Mouse (Mus musculus) embryo, embryonic 10 days (tissue): ENCODE measurements around the gene Hmgcll1.
"Not testable (repeated sequence)": the region's sequence is repeated elsewhere in the genome, so short reads cannot be mapped to it uniquely, and the experiment has no call there.

Experiments
- DNase-seq: peaks from one replicate; pipeline ENCODE4 v3.0.0-alpha.2; 2015; ENCODE audit warnings: low spot score

Gene Hmgcll1

GRCm38 (mm10) chr9:76060935-76061334 is 46.3 kb downstream of the Hmgcll1 start:
- no peak for DNase-seq

- DNase-seq = no peak
These were observed 46.8 kb downstream of the Hmgcll1 start for GRCm38 (mm10) chr9:76061492-76061891.

- DNase-seq = no peak
These were observed 49.5 kb downstream of the Hmgcll1 start for GRCm38 (mm10) chr9:76064164-76064563.

DNA sequence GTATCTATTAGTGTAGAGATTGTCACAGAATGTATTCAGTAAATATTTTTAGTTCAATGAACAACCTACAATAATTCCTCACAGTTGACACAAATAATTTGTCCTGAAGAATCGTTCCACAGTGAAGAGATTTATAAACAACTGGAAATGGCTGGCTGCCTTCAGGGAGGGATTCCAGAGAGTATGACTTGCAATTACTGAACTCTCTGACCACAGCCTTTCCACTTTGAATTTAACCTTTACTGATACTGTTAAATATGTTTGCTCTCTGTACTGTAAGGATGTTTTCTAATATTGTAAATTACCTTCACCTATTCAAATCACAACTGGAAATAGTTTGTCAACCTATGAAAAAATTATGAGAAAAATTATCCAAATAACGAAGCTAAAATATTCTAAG is 76.9 kb downstream of the Hmgcll1 start:
- no peak for DNase-seq

DNA sequence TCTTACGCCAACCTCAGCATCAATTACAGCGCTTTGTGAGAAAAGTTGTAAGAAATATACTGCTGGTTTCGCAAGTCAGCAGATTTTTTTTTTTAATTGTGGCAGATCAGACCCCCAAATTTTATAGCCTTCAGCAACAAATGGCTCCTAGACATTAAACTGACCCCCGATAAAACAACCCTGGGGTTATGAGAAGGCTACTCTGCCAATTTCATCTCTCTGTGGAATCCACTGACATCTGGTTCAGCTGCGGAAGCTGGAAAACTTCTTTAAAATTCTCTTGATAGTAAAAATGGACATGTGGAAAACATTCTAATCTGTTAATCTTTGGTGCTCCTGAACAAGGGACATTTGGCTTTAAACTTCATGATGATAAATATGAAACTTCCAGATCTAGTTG is 82.6 kb downstream of the Hmgcll1 start:
- no peak for DNase-seq

DNA sequence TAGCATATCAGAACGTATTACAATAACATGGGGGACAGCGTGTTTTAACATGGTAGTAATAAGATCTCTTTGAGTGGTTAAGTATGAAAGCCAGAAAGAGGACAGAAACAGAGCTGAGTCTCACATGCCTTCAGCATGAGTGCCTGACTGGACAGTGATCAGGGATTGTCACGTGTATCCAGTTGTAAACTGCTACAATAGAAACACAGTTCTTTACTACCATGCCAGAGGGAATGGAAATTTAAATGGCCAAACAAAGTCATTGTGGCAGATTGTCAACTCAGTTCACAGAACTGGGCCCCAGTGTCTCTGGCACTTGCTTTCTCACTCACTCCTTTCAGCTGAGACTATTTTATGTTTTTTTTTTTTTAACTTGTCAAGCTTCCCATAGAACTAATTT is 85.3 kb downstream of the Hmgcll1 start:
- DNase-seq = no peak

DNA sequence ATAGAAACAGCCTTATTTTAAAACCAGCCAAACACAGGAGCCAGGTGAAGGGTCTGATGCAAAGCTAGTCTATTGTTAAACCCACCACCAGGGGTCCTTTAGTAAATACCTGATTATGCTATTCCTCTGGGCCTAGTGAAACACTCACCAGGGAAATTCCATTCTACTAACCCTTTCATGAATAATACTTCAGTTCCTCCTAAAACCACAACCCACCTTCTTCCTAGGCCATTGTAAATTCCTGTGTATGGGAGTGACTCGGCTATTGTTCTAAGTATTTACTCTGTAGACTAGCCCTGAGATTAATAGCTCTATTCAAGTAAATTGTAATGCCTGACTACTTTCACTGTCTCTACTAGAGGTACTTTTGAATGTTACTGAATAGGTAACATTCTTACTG is 89.8 kb downstream of the Hmgcll1 start:
- DNase-seq = not testable (repeated sequence)

DNA sequence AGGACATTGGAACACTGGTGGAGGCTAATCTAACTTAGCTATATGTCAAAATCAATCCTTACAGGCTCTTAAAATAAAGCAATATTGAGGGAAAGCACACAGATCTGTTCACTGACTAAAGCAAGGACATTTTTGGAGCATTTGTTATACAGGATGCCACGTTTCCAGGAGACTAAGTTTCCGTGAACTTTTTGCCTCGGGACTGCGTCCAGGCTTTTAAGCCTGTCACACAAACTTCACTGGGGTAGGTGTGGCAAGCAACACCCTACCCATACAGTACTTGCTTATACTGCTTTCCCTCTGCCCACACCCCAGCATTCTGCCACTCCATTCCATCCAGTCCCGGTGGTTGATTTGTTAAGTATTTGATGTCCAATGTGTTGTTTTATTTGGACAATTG is 90.2 kb downstream of the Hmgcll1 start:
- DNase-seq = no peak

DNA sequence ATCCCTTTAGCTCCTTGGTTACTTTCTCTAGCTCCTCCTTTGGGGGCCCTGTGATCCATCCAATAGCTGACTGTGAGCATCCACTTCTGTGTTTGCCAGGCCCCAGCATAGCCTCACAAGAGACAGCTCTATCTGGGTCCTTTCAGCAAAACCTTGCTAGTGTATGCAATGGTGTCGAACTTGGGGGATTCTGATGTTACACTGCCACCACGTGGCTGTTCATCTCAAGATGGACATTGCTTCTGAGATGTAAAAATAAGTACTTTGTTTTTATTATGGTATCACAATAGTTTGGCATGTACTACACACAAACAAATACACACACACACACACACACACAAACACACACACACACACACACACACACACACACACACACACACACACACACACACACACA is 108.2 kb downstream of the Hmgcll1 start:
- peak; percentile 86 for DNase-seq

DNA sequence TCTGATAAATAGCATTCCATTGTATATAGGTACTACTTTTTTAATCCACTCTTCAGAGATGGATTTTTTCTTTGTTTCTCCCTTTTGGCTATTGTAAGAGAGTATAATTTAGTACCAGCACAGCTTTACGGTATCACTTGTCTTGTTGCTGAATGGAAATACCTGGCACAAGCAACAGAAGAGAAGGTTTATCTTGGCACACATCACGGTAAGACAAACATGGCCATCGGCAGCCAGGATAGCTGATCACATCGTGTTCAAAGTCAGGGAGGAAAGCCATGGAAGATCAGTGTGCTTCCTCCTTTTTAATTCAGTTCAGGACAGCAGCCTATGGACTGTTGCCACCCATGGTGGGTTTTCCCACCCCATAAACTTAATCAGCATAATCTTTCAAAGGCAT is 109.6 kb downstream of the Hmgcll1 start:
- no peak for DNase-seq

- DNase-seq = no peak
These were observed 114.7 kb downstream of the Hmgcll1 start for GRCm38 (mm10) chr9:76129353-76129752.

- DNase-seq = no peak
These were observed 119.4 kb downstream of the Hmgcll1 start for GRCm38 (mm10) chr9:76134042-76134441.

DNA sequence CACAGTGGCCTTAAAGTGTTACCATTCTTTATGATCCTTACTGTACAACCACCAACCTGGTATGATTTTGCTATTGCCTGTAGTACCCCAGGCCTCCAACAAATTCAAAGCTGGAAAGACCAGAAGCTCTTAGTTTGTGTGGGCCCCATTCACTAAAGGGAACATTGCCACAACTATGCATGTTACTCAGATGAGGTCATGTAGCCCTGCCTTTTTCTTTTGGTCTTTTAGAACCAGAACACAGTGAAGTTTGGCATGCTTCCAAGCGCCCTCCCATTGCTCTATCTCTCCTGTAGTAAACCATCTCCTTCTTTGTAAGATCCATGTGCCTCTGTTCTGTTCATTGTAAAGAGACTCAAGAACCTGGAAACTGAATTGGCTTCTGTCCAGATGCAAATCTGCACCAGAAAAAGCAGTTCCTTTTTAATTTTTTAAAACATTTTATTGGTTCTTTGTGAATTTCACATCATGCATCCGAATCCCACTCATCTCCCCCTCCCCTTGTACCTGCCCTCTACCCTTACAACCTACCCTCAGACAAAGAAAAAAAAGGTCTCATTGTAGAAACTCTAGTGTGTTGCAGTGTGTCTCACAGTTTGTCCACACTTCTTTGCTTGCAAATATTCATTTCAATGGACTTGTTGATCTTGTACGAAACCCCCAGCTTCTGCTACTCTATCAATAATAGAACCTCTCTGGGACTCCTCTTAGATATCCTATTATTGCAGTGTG is 123.9 kb downstream of the Hmgcll1 start:
- no peak for DNase-seq

- DNase-seq = no peak
These were observed 130.9 kb downstream of the Hmgcll1 start for GRCm38 (mm10) chr9:76145593-76145992.

- DNase-seq = no peak
These were observed 147.8 kb downstream of the Hmgcll1 start for GRCm38 (mm10) chr9:76162446-76162845.

DNA sequence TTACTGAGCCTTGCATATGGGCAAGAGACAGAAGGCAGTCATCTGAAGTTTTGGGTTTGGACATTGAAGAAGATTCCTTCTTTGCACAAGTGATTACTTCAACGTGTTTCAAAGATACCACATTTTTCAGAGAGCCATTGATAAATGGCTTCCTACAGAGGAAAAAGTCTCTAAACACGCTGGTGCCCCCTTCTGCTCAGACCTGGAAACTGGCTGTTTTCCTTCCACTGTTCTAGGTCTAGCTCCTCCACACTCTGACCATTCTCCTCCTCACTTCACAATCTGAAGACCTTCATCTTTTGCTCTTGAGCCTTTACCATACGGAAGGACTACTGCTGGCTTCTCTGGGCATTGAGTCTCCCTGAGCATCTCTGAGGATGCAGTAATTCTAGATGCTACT is 153.7 kb downstream of the Hmgcll1 start:
- DNase-seq = peak; percentile 26

- DNase-seq = no peak
These were observed 158.1 kb downstream of the Hmgcll1 start for GRCm38 (mm10) chr9:76172686-76173295.

- DNase-seq = no peak
These were observed 164.6 kb downstream of the Hmgcll1 start for GRCm38 (mm10) chr9:76179221-76179620.
